Mouse (Mus musculus): ENCODE data around the gene Wwox. TPM values are rescaled to one million over a fixed set of nuclear protein-coding genes. Genes with fewer than 3 reads are reported as not detected.

The Wwox gene
- polyA plus RNA-seq, 2 experiments: 2.5 to 2.6 TPM

DNA sequence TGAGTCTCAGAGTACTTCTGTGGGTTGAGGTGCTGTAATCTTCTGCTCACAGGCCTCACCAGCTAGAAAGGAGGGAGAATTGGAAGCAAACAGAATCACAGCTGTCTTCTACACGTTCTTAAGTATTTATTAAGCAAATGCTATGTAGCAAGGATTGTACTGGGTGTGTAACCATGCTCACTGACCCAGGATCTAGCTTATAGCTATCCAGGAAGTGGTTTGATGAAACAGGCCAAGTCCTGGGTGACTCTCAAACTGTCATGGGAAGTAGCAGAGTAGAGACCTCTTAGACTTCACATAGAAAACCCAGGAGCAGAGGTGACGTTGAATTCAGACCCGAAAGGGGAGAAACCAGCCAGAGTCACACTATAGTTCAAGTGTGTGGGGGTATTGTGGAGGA, 28.0 kb upstream of the Wwox start:
- Histone ChIP-seq H3K4me1 (replicated peaks; ENCODE audit: control insufficient read depth in 2 of 2, insufficient read depth in 2 of 2, low read length in 1 of 2) (no peaks in the 10 kb centered on the region), H3K27ac (no peak overlapping the region), H3K4me3 (ENCODE audit: insufficient read depth in 1 of 2, low read depth in 2 of 2, low read length in 2 of 2) (no peak overlapping the region), H3K36me3 (replicated peaks; ENCODE audit: control insufficient read depth, insufficient read depth, low read depth) (no peaks in the 10 kb centered on the region), H3K9ac (replicated peaks) (no peak overlapping the region), H3K9me3 (ENCODE audit: control insufficient read depth, low read length) (no peaks in the 10 kb centered on the region), H3K27me3 (ENCODE audit: control insufficient read depth, insufficient read depth, low read length) (no peaks in the 10 kb centered on the region), H3K4me2 (ENCODE audit: low read depth) (no peak overlapping the region)
- no peak for ATAC-seq (ENCODE audit: insufficient read depth)
- WGBS (ENCODE audit: insufficient replicate concordance): 58% methylated on average over 3 of the region's 3 CpGs
- no peak for TF ChIP-seq EP300 (IDR thresholded peaks at IDR 0.05; ENCODE audit: low read depth)
- TF ChIP-seq CTCF (IDR thresholded peaks at IDR 0.05; ENCODE audit: low read depth): no peak
- no peak for DNase-seq (ENCODE audit: low read depth in 3 of 3, low spot score in 3 of 3)

DNA sequence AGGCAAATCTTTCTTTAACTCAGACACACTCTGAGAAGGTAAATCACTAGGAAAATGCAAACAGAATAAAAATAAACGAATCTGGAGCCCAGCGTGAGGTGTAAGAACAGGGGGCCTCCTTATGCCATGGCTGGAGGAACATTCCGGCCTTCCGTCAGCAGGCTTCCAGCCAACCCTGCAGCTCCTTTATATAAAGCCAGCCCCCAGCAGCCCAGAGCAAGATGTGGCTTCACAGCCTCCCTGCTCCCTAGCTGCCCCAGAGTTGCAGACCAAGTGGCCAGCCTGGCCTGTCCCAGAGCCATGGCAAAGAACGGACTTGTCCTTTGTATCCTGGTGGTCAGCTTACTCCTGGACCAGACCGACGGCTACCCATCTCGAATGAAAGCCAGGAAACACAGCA, 21.7 kb upstream of the Wwox start, which contains the start of gene Clec3a:
Gene Clec3a, plus strand, starts transcription at position 301 of the 400 bp plus-strand sequence.
- Histone ChIP-seq H3K9ac (replicated peaks) (no peak within 1 kb of the TSS), H3K9me3 (ENCODE audit: control insufficient read depth, low read length) (no peaks in the 10 kb centered on the region), H3K36me3 (replicated peaks; ENCODE audit: control insufficient read depth, insufficient read depth, low read depth) (no peaks in the 10 kb centered on the region), H3K27ac (no peak within 1 kb of the TSS), H3K4me2 (ENCODE audit: low read depth) (no peak within 1 kb of the TSS), H3K4me1 (replicated peaks; ENCODE audit: control insufficient read depth in 2 of 2, insufficient read depth in 2 of 2, low read length in 1 of 2) (no peaks in the 10 kb centered on the region), H3K4me3 (ENCODE audit: insufficient read depth in 1 of 2, low read depth in 2 of 2, low read length in 2 of 2) (no peak within 1 kb of the TSS), H3K27me3 (ENCODE audit: control insufficient read depth, insufficient read depth, low read length) (no peaks in the 10 kb centered on the region)
- no peak for ATAC-seq (ENCODE audit: insufficient read depth)
- 68% methylated on average over 8 of the region's 8 CpGs for WGBS (ENCODE audit: insufficient replicate concordance)
- TF ChIP-seq CTCF (IDR thresholded peaks at IDR 0.05; ENCODE audit: low read depth) (no peak), EP300 (IDR thresholded peaks at IDR 0.05; ENCODE audit: low read depth) (no peak)
- no peak for DNase-seq (ENCODE audit: low read depth in 3 of 3, low spot score in 3 of 3)

DNA sequence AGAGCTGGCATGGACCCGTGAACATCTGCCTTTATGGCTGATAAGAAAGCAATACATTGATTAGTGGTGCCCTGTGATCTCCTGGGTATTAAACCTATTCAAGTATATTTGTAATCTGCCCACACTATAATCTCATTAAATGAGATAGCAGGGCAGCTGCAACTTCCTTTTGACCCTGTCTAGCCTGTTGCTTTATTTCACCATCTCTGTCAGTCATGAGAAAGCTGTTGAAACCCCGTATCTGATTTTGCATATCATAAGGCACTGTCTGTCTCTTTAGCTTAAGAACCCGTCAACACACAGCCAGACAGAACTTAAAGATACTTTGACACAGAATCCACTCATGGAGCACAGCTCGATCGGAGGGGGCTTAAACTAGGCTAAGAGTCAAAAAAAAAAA, 21.0 kb upstream of the Wwox start:
- Histone ChIP-seq H3K4me3 (ENCODE audit: insufficient read depth in 1 of 2, low read depth in 2 of 2, low read length in 2 of 2) (no peak overlapping the region), H3K27ac (no peak overlapping the region), H3K4me2 (ENCODE audit: low read depth) (no peak overlapping the region), H3K4me1 (replicated peaks; ENCODE audit: control insufficient read depth in 2 of 2, insufficient read depth in 2 of 2, low read length in 1 of 2) (no peaks in the 10 kb centered on the region), H3K27me3 (ENCODE audit: control insufficient read depth, insufficient read depth, low read length) (no peaks in the 10 kb centered on the region), H3K36me3 (replicated peaks; ENCODE audit: control insufficient read depth, insufficient read depth, low read depth) (no peaks in the 10 kb centered on the region), H3K9me3 (ENCODE audit: control insufficient read depth, low read length) (no peaks in the 10 kb centered on the region), H3K9ac (replicated peaks) (no peak overlapping the region)
- 36% methylated on average over 5 of the region's 5 CpGs for WGBS (ENCODE audit: insufficient replicate concordance)
- no peak for DNase-seq (ENCODE audit: low read depth in 3 of 3, low spot score in 3 of 3)
- TF ChIP-seq CTCF (IDR thresholded peaks at IDR 0.05; ENCODE audit: low read depth) (no peak), EP300 (IDR thresholded peaks at IDR 0.05; ENCODE audit: low read depth) (no peak)
- no peak for ATAC-seq (ENCODE audit: insufficient read depth)

DNA sequence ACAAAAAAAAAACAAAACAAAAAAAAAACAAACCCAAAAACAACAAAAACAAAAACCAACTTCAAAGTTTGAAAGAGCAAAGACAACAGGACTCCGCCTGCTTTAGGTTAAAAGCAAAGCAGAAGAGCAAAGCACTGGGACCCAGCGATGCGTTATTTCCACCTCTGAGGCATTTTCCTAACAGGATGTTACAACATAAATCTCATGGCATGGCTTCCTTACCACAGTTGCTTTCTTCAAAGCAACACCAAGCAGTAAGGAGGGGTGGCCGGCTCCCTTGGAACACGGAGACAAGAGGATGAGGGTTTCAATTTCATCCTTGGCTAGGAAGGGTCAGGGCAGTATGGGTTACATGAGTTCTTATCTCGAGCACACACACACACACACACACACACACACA, 20.6 kb upstream of the Wwox start:
- Histone ChIP-seq H3K4me3 (ENCODE audit: insufficient read depth in 1 of 2, low read depth in 2 of 2, low read length in 2 of 2) (no peak overlapping the region), H3K36me3 (replicated peaks; ENCODE audit: control insufficient read depth, insufficient read depth, low read depth) (no peaks in the 10 kb centered on the region), H3K27ac (no peak overlapping the region), H3K27me3 (ENCODE audit: control insufficient read depth, insufficient read depth, low read length) (no peaks in the 10 kb centered on the region), H3K9ac (replicated peaks) (no peak overlapping the region), H3K4me1 (replicated peaks; ENCODE audit: control insufficient read depth in 2 of 2, insufficient read depth in 2 of 2, low read length in 1 of 2) (no peaks in the 10 kb centered on the region), H3K4me2 (ENCODE audit: low read depth) (no peak overlapping the region), H3K9me3 (ENCODE audit: control insufficient read depth, low read length) (no peaks in the 10 kb centered on the region)
- DNase-seq (ENCODE audit: low read depth in 3 of 3, low spot score in 3 of 3) (no peak), ATAC-seq (ENCODE audit: insufficient read depth) (no peak)
- 28% methylated on average over 6 of the region's 6 CpGs for WGBS (ENCODE audit: insufficient replicate concordance)
- TF ChIP-seq EP300 (IDR thresholded peaks at IDR 0.05; ENCODE audit: low read depth) (no peak), CTCF (IDR thresholded peaks at IDR 0.05; ENCODE audit: low read depth) (no peak)

DNA sequence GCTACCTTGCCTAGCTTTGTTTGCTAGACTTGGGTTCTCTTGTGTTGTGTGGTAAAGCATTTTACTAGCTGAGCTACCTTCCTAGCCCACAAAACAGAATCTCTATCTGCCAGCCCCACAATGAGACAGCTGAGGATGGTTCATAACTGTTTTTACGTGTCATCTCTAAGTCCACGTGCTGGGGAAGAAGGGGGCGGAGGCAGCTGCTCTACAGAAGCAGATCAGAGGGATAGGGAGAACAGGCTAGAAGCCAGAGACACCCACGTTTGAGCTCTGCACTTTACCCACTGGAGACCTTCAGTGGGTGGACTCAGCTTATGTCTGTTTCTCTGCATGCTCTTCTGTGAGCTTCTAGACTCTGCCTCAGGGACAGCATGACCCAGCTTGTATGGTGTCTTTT, 17.9 kb upstream of the Wwox start:
- no peak overlapping the region for H3K27ac ChIP-seq
- no peak overlapping the region for H3K9ac ChIP-seq (replicated peaks)
- H3K4me1 ChIP-seq (replicated peaks; ENCODE audit: control insufficient read depth in 2 of 2, insufficient read depth in 2 of 2, low read length in 1 of 2): no peaks in the 10 kb centered on the region
- WGBS (ENCODE audit: insufficient replicate concordance): 36% methylated on average over 4 of the region's 4 CpGs
- DNase-seq (ENCODE audit: low read depth in 3 of 3, low spot score in 3 of 3) (no peak), ATAC-seq (ENCODE audit: insufficient read depth) (no peak)
- H3K36me3 ChIP-seq (replicated peaks; ENCODE audit: control insufficient read depth, insufficient read depth, low read depth): no peaks in the 10 kb centered on the region
- no peak overlapping the region for H3K4me3 ChIP-seq (ENCODE audit: insufficient read depth in 1 of 2, low read depth in 2 of 2, low read length in 2 of 2)
- H3K27me3 ChIP-seq (ENCODE audit: control insufficient read depth, insufficient read depth, low read length): no peaks in the 10 kb centered on the region
- H3K9me3 ChIP-seq (ENCODE audit: control insufficient read depth, low read length): no peaks in the 10 kb centered on the region
- H3K4me2 ChIP-seq (ENCODE audit: low read depth): no peak overlapping the region
- TF ChIP-seq EP300 (IDR thresholded peaks at IDR 0.05; ENCODE audit: low read depth): no peak
- TF ChIP-seq CTCF (IDR thresholded peaks at IDR 0.05; ENCODE audit: low read depth): no peak

Data from liver, embryonic 14.5 days (tissue).